Mouse (Mus musculus): ENCODE data around the gene Ppm1a. TPM values are rescaled to one million over a fixed set of nuclear protein-coding genes. Genes with fewer than 3 reads are reported as not detected.
A peak's percentile ranks its signal among the peaks of the same experiment; 100 is the strongest.
"Not testable (repeated sequence)": the region's sequence is repeated elsewhere in the genome, so short reads cannot be mapped to it uniquely, and the experiment has no call there.

The Ppm1a gene
- total and polyA plus RNA-seq, 2 experiments from 2014 or later: 49.0 to 119 TPM

DNA sequence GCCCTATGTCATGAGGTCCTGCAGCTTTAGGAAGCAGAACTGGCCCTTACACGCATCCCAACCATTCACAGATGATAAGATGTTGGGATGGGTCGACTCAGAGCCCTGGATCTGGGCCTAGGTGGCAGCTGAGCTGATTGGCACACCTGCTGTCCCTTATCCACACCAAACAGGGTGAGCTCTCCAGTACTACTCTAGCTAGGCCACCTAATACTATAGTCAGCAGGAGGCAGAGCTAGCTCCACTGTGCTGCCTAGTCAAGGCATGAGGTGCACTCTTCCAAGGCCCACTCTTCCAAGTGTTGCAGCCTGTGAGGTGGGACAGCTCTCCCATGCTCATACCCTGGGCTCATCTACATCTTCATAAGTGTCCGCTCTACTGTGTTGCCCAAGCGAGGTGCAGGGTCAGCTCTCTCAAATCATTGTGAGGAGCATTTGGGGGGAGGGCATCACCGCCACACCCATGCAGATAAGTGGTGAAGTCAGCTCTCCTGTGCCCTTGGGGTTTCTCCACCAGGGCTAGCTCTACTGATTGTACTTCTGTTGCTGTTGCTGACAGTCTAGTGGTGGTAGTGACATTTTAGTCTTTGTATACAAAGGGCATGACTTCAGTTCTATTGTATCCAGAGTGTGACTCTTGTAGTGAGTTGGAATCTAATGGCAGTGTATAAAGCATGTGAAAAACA, 12.4 kb downstream of the Ppm1a start:
- WGBS: 56% methylated on average over 5 of the region's 5 CpGs
- TF ChIP-seq EP300 (IDR thresholded peaks at IDR 0.05; ENCODE audit: low read depth): no peak
- TF ChIP-seq CTCF (IDR thresholded peaks at IDR 0.05; ENCODE audit: low read depth): no peak
- ATAC-seq (ENCODE audit: insufficient read depth, low read depth) (0 out of 2 replicates have a peak, but pooled peaks have one; percentile 27), DNase-seq (ENCODE audit: low spot score) (no peak)
- no peak overlapping the region for H3K4me3 ChIP-seq (ENCODE audit: low read depth, low read length)
- H3K27me3 ChIP-seq (ENCODE audit: control insufficient read depth, insufficient read depth, low read length): no peaks in the 10 kb centered on the region
- H3K4me2 ChIP-seq (ENCODE audit: low read depth, low read length): no peak overlapping the region
- peaks cover 11% of the 10 kb centered on the region for H3K4me1 ChIP-seq (ENCODE audit: control insufficient read depth, insufficient read depth)
- H3K9ac ChIP-seq (replicated peaks; ENCODE audit: low read depth, low read length): no peak overlapping the region
- 0 out of 2 replicates have a peak overlapping the region, but pooled peaks have one; percentile 23 for H3K27ac ChIP-seq (ENCODE audit: low read depth)
- no peaks in the 10 kb centered on the region; the same call in 1 of the 2 replicates for H3K36me3 ChIP-seq (replicated peaks; ENCODE audit: control insufficient read depth, insufficient read depth, low read length)
- H3K9me3 ChIP-seq (replicated peaks; ENCODE audit: control insufficient read depth, low read length): no peaks in the 10 kb centered on the region

DNA sequence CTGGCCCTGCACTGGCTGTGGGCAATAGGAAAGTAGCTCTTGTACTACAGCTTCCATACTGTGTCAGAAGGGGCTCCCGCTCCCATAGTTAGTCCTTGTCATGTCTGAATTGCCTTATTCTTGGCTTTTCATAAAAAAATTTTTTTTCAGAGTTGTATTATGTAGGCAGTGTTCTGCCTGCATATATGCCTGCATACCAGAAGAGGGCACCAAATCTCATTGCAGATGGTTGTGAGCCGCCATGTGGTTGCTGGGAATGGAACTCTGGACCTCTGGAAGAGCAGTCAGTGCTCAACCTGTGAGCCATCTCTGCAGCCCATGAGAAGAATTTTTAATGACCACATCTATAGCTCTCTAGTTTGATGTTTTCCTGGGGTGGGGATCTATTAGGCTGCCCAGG, 13.9 kb downstream of the Ppm1a start:
- Histone ChIP-seq H3K9ac (replicated peaks; ENCODE audit: low read depth, low read length) (no peak overlapping the region), H3K9me3 (replicated peaks; ENCODE audit: control insufficient read depth, low read length) (no peaks in the 10 kb centered on the region), H3K36me3 (replicated peaks; ENCODE audit: control insufficient read depth, insufficient read depth, low read length) (no peaks in the 10 kb centered on the region; the same call in 1 of the 2 replicates), H3K4me2 (ENCODE audit: low read depth, low read length) (no peak overlapping the region), H3K4me3 (ENCODE audit: low read depth, low read length) (no peak overlapping the region), H3K4me1 (ENCODE audit: control insufficient read depth, insufficient read depth) (peaks cover 11% of the 10 kb centered on the region), H3K27me3 (ENCODE audit: control insufficient read depth, insufficient read depth, low read length) (no peaks in the 10 kb centered on the region), H3K27ac (ENCODE audit: low read depth) (no peak overlapping the region)
- TF ChIP-seq CTCF (IDR thresholded peaks at IDR 0.05; ENCODE audit: low read depth): no peak
- no peak for TF ChIP-seq EP300 (IDR thresholded peaks at IDR 0.05; ENCODE audit: low read depth)
- 98% methylated on average over 2 of the region's 2 CpGs for WGBS
- DNase-seq (ENCODE audit: low spot score) (no peak), ATAC-seq (ENCODE audit: insufficient read depth, low read depth) (no peak)

DNA sequence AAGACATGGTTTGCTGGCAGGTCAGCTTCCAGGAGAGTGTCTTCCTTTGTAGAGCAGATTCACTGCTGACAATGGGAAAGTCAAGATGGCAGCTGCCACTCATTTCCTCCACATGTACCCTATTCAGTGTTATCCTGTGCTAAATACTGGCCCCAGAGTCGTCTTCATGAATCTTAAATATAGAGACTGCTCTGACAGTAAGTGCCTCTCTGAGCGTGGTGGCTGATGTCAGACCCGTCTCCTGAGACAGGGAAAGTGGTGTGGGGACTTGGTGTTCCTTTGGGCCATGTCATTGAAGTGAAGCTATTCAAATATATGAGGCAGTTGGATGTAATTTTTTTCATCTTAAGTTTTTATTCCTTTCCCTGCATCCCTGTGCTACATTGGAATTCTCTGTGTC, 14.5 kb downstream of the Ppm1a start:
- peaks cover 11% of the 10 kb centered on the region for H3K4me1 ChIP-seq (ENCODE audit: control insufficient read depth, insufficient read depth)
- H3K4me3 ChIP-seq (ENCODE audit: low read depth, low read length): no peak overlapping the region
- no peak for ATAC-seq (ENCODE audit: insufficient read depth, low read depth)
- DNase-seq (ENCODE audit: low spot score): no peak
- 84% methylated on average over 3 of the region's 3 CpGs for WGBS
- no peaks in the 10 kb centered on the region; the same call in 1 of the 2 replicates for H3K36me3 ChIP-seq (replicated peaks; ENCODE audit: control insufficient read depth, insufficient read depth, low read length)
- no peaks in the 10 kb centered on the region for H3K27me3 ChIP-seq (ENCODE audit: control insufficient read depth, insufficient read depth, low read length)
- no peak overlapping the region for H3K27ac ChIP-seq (ENCODE audit: low read depth)
- H3K9ac ChIP-seq (replicated peaks; ENCODE audit: low read depth, low read length): no peak overlapping the region
- TF ChIP-seq EP300 (IDR thresholded peaks at IDR 0.05; ENCODE audit: low read depth): no peak
- no peak for TF ChIP-seq CTCF (IDR thresholded peaks at IDR 0.05; ENCODE audit: low read depth)
- H3K4me2 ChIP-seq (ENCODE audit: low read depth, low read length): no peak overlapping the region
- no peaks in the 10 kb centered on the region for H3K9me3 ChIP-seq (replicated peaks; ENCODE audit: control insufficient read depth, low read length)

DNA sequence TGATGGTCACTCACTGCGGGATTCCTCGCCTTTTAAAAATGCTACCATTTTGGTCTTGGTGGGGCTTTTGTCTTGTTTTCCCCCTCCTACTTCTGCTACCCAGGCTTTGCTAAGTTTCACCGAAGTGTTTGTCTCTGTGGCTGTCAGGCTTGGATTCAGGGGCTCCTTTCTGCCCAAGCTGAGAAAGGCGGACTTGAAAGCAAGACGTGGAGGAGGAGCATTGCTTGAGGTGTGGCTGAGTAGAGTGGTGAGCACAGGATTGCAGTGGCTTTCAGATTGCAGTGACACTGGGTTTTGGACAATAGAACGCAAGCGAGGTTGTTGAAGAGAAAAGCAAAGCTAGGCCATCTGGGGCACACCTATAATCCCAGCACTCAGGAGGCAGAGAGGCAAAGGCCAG, 16.7 kb downstream of the Ppm1a start:
- no peaks in the 10 kb centered on the region for H3K4me1 ChIP-seq (ENCODE audit: control insufficient read depth, insufficient read depth)
- no peak overlapping the region for H3K4me3 ChIP-seq (ENCODE audit: low read depth, low read length)
- no peaks in the 10 kb centered on the region for H3K9me3 ChIP-seq (replicated peaks; ENCODE audit: control insufficient read depth, low read length)
- H3K27ac ChIP-seq (ENCODE audit: low read depth): no peak overlapping the region
- TF ChIP-seq EP300 (IDR thresholded peaks at IDR 0.05; ENCODE audit: low read depth) (no peak), CTCF (IDR thresholded peaks at IDR 0.05; ENCODE audit: low read depth) (no peak)
- no peaks in the 10 kb centered on the region for H3K27me3 ChIP-seq (ENCODE audit: control insufficient read depth, insufficient read depth, low read length)
- WGBS: 70% methylated on average over 7 of the region's 7 CpGs
- DNase-seq (ENCODE audit: low spot score) (no peak), ATAC-seq (ENCODE audit: insufficient read depth, low read depth) (no peak)
- no peaks in the 10 kb centered on the region; the same call in 1 of the 2 replicates for H3K36me3 ChIP-seq (replicated peaks; ENCODE audit: control insufficient read depth, insufficient read depth, low read length)
- H3K9ac ChIP-seq (replicated peaks; ENCODE audit: low read depth, low read length): no peak overlapping the region
- H3K4me2 ChIP-seq (ENCODE audit: low read depth, low read length): no peak overlapping the region

DNA sequence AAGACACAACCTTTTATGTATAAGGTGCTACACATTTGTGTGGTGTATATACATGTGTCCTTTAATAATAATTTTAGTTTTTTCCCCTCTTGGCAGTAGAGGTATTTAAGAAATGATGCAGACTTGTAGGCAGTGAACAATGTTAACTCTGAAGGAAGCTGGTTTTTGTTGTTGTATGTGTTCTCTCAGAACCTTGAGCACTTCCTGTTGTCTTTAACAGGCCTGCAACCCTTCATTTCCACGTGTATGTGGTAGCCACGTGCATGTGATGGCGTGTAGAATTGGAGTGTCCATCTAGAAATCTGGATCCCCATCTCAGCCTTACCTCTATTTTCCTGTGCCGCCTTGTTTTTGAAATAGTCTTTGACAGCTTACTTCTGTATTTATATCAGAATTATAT, 20.0 kb downstream of the Ppm1a start:
- H3K9ac ChIP-seq (replicated peaks; ENCODE audit: low read depth, low read length): no peak overlapping the region
- H3K27me3 ChIP-seq (ENCODE audit: control insufficient read depth, insufficient read depth, low read length): no peaks in the 10 kb centered on the region
- ATAC-seq (ENCODE audit: insufficient read depth, low read depth) (no peak), DNase-seq (ENCODE audit: low spot score) (no peak)
- H3K9me3 ChIP-seq (replicated peaks; ENCODE audit: control insufficient read depth, low read length): no peaks in the 10 kb centered on the region
- H3K36me3 ChIP-seq (replicated peaks; ENCODE audit: control insufficient read depth, insufficient read depth, low read length): no peaks in the 10 kb centered on the region
- H3K4me3 ChIP-seq (ENCODE audit: low read depth, low read length): no peak overlapping the region
- no peak overlapping the region for H3K27ac ChIP-seq (ENCODE audit: low read depth)
- H3K4me1 ChIP-seq (ENCODE audit: control insufficient read depth, insufficient read depth): no peaks in the 10 kb centered on the region
- WGBS: 74% methylated on average over 4 of the region's 4 CpGs
- TF ChIP-seq EP300 (IDR thresholded peaks at IDR 0.05; ENCODE audit: low read depth) (no peak), CTCF (IDR thresholded peaks at IDR 0.05; ENCODE audit: low read depth) (no peak)
- no peak overlapping the region for H3K4me2 ChIP-seq (ENCODE audit: low read depth, low read length)

DNA sequence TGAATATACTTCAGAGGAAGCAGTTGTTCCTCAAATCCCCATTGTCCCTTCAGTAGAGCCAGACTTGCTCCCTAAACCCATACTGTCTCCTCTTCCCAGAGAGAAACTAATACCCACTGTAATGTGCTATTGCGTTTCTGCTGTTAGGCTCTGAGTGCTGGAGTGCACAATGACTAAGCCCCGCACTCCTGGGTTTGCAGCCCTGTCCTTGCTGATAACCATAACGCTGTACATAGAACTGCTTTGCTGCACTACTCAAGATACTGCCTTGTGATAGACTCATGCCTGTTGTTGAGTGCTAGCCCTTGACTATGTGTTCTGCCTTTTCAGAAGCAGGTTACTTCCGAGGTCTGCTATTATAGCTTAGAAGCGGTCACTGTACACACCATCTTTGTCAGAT, 22.9 kb downstream of the Ppm1a start:
- ATAC-seq (ENCODE audit: insufficient read depth, low read depth): no peak
- Histone ChIP-seq H3K4me2 (ENCODE audit: low read depth, low read length) (no peak overlapping the region), H3K4me3 (ENCODE audit: low read depth, low read length) (no peak overlapping the region), H3K27me3 (ENCODE audit: control insufficient read depth, insufficient read depth, low read length) (no peaks in the 10 kb centered on the region), H3K9me3 (replicated peaks; ENCODE audit: control insufficient read depth, low read length) (no peaks in the 10 kb centered on the region), H3K36me3 (replicated peaks; ENCODE audit: control insufficient read depth, insufficient read depth, low read length) (peaks cover 16% of the 10 kb centered on the region), H3K27ac (ENCODE audit: low read depth) (no peak overlapping the region), H3K9ac (replicated peaks; ENCODE audit: low read depth, low read length) (no peak overlapping the region), H3K4me1 (ENCODE audit: control insufficient read depth, insufficient read depth) (no peaks in the 10 kb centered on the region)
- DNase-seq (ENCODE audit: low spot score): no peak
- TF ChIP-seq EP300 (IDR thresholded peaks at IDR 0.05; ENCODE audit: low read depth) (no peak), CTCF (IDR thresholded peaks at IDR 0.05; ENCODE audit: low read depth) (no peak)
- WGBS: 64% methylated on average over 5 of the region's 5 CpGs

DNA sequence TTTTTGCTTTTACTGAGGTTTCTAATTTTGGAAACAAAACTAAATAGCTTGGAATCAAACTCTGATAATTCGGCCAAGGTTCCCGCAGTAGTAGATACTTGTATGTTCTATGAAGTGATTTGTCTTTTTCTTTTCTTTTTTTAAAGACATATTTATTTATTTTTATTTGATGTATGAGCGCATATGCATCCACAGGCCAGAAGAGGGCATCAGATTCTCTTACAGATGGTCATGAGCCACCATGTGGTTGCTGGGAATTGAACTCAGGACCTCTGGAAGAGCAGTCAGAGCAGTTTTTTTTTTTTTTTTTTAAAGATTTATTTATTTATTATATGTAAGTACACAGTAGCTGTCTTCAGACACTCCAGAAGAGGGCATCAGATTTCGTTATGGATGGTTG, 25.5 kb downstream of the Ppm1a start:
- not testable (repeated sequence) for H3K4me3 ChIP-seq (ENCODE audit: low read depth, low read length); ATAC-seq (ENCODE audit: insufficient read depth, low read depth); H3K9ac ChIP-seq (replicated peaks; ENCODE audit: low read depth, low read length); DNase-seq (ENCODE audit: low spot score); H3K9me3 ChIP-seq (replicated peaks; ENCODE audit: control insufficient read depth, low read length); H3K4me1 ChIP-seq (ENCODE audit: control insufficient read depth, insufficient read depth); H3K4me2 ChIP-seq (ENCODE audit: low read depth, low read length); H3K27ac ChIP-seq (ENCODE audit: low read depth); H3K27me3 ChIP-seq (ENCODE audit: control insufficient read depth, insufficient read depth, low read length)
- H3K36me3 ChIP-seq (replicated peaks; ENCODE audit: control insufficient read depth, insufficient read depth, low read length): peaks cover 30% of the 10 kb centered on the region
- WGBS: 79% methylated on average over 4 of the region's 4 CpGs

Measured in heart, postnatal 0 days (tissue).